ENCODE assay signal across 8 mouse cellular contexts in genomic region chr13:45345471-45346159, GRCm38 (mm10). TPM values are rescaled to one million over a fixed set of nuclear protein-coding genes. Genes with fewer than 3 reads are reported as not detected.
DNase-seq lines count a peak whose midpoint lies in the region; ATAC-seq and TF ChIP-seq lines count a peak whose summit lies in the region.

No protein-coding gene starts in this region.

- no peaks in the 10 kb centered on the region for H3K27me3 ChIP-seq in kidney, postnatal 0 days (ENCODE audit: insufficient read depth, low read length)

- TF ChIP-seq CTCF in kidney, postnatal 0 days (IDR thresholded peaks at IDR 0.05; ENCODE audit: low read depth), result no peak

- H3K4me1 ChIP-seq in kidney, postnatal 0 days (replicated peaks; ENCODE audit: insufficient read depth, low read length), result 0 out of 2 replicates have a peak, but pooled peaks cover 5% of the 10 kb centered on the region

- no peaks in the 10 kb centered on the region for H3K36me3 ChIP-seq in kidney, postnatal 0 days (ENCODE audit: insufficient read depth, low read length)

- 16% methylated on average over 14 of the region's 14 CpGs for WGBS in kidney, postnatal 0 days

- 0 out of 2 replicates have a peak, but pooled peaks have one; percentile 23 for ATAC-seq in frontal cortex, adult (ENCODE audit: low TSS enrichment)
- no peak; the same call in 1 of the 2 replicates for ATAC-seq in kidney, postnatal 0 days (replicated peaks; ENCODE audit: low FRiP score, low read depth)
- ATAC-seq in erythroblast, adult 5-6 weeks (replicated peaks; ENCODE audit: low FRiP score, poor library complexity, severe bottlenecking), result no peak

- H3K4me3 ChIP-seq in kidney, postnatal 0 days (replicated peaks; ENCODE audit: low read depth, low read length), result no peak overlapping the region

- peak overlapping the region; percentile 25; the same call in 1 of the 2 replicates for H3K4me2 ChIP-seq in kidney, postnatal 0 days (ENCODE audit: low read length)

- 0 out of 2 replicates have a peak overlapping the region, but pooled peaks have one; percentile 36 for H3K27ac ChIP-seq in kidney, postnatal 0 days

- no peak for DNase-seq in frontal cortex, adult 2 months (ENCODE audit: extremely low spot score in 1 of 2, low spot score in 1 of 2)
- DNase-seq in urinary bladder, postnatal 14 days (ENCODE audit: low spot score), result peak; percentile 14
- DNase-seq in urinary bladder, postnatal 4 days (ENCODE audit: low spot score in 2 of 2), result no peak
- peak; percentile 40 for DNase-seq in kidney, postnatal 0 days (ENCODE audit: low spot score)
- no peak for DNase-seq in cerebellum, postnatal 14 days
- DNase-seq in thymus, postnatal 10 days (ENCODE audit: low spot score in 2 of 2), result no peak

- no peaks in the 10 kb centered on the region for H3K9me3 ChIP-seq in kidney, postnatal 0 days (replicated peaks; ENCODE audit: low read length)

- H3K9ac ChIP-seq in kidney, postnatal 0 days (ENCODE audit: low read depth, low read length), result no peak overlapping the region

RNA-seq across cellular contexts. Expression of gene Mylip, which starts 43.9 kb away (rescaled TPM):
- polyA plus RNA-seq in frontal cortex, adult 2 months (2012; rRNA removed), result 13.3 and 15.3 TPM in 2 replicates
- 7.5 and 8.4 TPM in 2 replicates for polyA plus RNA-seq in kidney, postnatal 0 days (2015; fragmentation: Nextera tagmentation; extraction: Ambion mirVana)
- 54.2 and 75.7 TPM in 2 replicates for total RNA-seq in erythroblast, adult 5-6 weeks (2015; ENCODE audit: low replicate concordance)
- 74.8 and 85.5 TPM in 2 replicates for total RNA-seq in erythroblast, adult 5-6 weeks (2017; ENCODE audit: low replicate concordance)

Comparison
In these comparisons a context has a peak if more than half of its experiments do, and no peak if none do; other contexts are left out.
1. DNase-seq: peak in urinary bladder, postnatal 14 days (single experiment) and kidney, postnatal 0 days (single experiment); none in frontal cortex, adult 2 months (0 of 2), urinary bladder, postnatal 4 days (0 of 2), cerebellum, postnatal 14 days (0 of 2) and thymus, postnatal 10 days (0 of 2).